Mouse (Mus musculus) spleen, adult 2 months (tissue): ENCODE data around the gene Asb6. TPM values are rescaled to one million over a fixed set of nuclear protein-coding genes. Genes with fewer than 3 reads are reported as not detected.
A peak's percentile ranks its signal among the peaks of the same experiment; 100 is the strongest.

ENCODE experiments used
- DNase-seq, 2 experiments: peaks; one replicate each; pipeline versions ENCODE4 v3.0.0 to v3.0.0-alpha.2; 2012 to 2021; ENCODE audit warnings: low spot score in 2 of 2, low read depth in 1 of 2
- H3K27ac ChIP-seq: fragments of 200-500 bp; 2 replicates; pipeline ENCODE4 v1.5.1; 2012; ENCODE audit warnings: low read length, inconsistent platforms; ENCODE audit not compliant: insufficient read depth
- H3K27me3 ChIP-seq: fragments of 200-500 bp; 2 replicates; pipeline ENCODE4 v1.6.1; 2012; ENCODE audit warnings: mild to moderate bottlenecking, moderate library complexity, low read length, inconsistent platforms; ENCODE audit not compliant: control insufficient read depth, insufficient read depth
- H3K36me3 ChIP-seq: fragments of 200-500 bp; 2 replicates; pipeline ENCODE4 v1.6.1; 2012; ENCODE audit warnings: mild to moderate bottlenecking, low read length, inconsistent platforms; ENCODE audit not compliant: control insufficient read depth, insufficient read depth
- H3K4me1 ChIP-seq: fragments of 200-500 bp; 2 replicates; pipeline ENCODE4 v1.6.1; 2011; ENCODE audit warnings: inconsistent platforms; ENCODE audit not compliant: control insufficient read depth, insufficient read depth, insufficient read length
- H3K4me3 ChIP-seq: fragments of 200-500 bp; 2 replicates; pipeline ENCODE4 v1.5.1; 2011; ENCODE audit warnings: mild to moderate bottlenecking, inconsistent platforms; ENCODE audit not compliant: insufficient read depth, insufficient read length; ENCODE audit errors: extremely low read depth
- CTCF ChIP-seq: fragments of 200-500 bp; IDR thresholded peaks from 2 replicates; pipeline ENCODE4 v1.5.1; 2011; ENCODE audit warnings: mild to moderate bottlenecking, inconsistent platforms; ENCODE audit not compliant: insufficient read depth, insufficient read length, insufficient replicate concordance; ENCODE audit errors: extremely low read depth
- POLR2A ChIP-seq: fragments of 200-500 bp; IDR thresholded peaks from 2 replicates; pipeline ENCODE4 v1.6.1; 2011; ENCODE audit warnings: low read depth, low read length, inconsistent platforms
- WGBS: fragments of 180-500 bp; shearing (Covaris S2); methylation state at CpG from one replicate; pipeline ENCODE4 v1.1.7; 2018; 5-methylcytosine and 5-hydroxymethylcytosine counted together
- polyA plus RNA-seq: library from polyadenylated mRNA; depleted of rRNA; stranded (reverse); fragments of >200 nt; gene quantifications from 2 replicates; pipeline ENCODE4 v1.2.3, GENCODE M21; 2012

Gene Asb6
- polyA plus RNA-seq, 1 experiment: 51.5 TPM

DNA sequence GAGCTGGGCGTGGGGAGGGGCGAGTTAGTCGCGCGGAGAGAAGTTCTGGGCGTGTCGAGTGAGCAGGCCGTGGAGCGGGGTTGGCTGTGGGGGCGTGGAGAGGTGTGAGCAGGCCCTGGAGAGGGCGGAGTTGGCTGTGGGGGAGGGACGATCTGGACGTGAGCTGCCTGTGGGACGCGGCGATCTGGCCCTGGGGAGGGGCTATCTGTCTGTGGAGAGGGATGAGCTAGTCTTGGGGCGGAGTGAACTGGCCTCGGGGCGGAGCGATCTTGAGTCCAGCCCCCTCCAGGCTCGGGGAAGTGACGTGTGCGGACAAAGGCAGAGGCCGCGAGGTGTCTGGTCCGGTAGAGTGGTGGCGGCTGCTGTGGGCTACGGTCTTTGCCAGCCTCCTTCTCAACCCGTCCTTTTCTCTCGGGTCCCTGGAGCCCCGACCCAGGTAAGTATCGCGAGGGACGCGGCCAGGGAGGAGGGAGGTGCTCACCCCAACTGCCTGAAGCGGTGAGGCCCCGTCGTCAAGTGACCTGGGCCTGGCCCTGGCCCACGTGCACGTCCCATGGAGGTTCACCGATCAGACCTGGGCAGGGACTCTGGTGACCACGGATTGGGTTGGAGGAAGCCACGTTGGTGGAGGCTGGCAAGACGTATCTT lies 22.4 kb downstream of the Asb6 start, which contains the start of gene Ntmt1:
Gene Ntmt1 (plus strand): TSS at position 179 of the 648 bp plus-strand sequence.
- TF ChIP-seq CTCF (no peak), POLR2A (peak; percentile 66)
- no peaks in the 10 kb centered on the region for H3K36me3 ChIP-seq
- no peaks in the 10 kb centered on the region for H3K27me3 ChIP-seq
- peaks cover 8% of the 10 kb centered on the region; the same call in 1 of the 2 replicates for H3K4me1 ChIP-seq
- peak within 1 kb of the TSS; percentile 76 for H3K4me3 ChIP-seq
- under 1% methylated on average over 44 of the region's 44 CpGs for WGBS
- DNase-seq: peak; percentile 99 to 100
- peak within 1 kb of the TSS; percentile 39 for H3K27ac ChIP-seq

DNA sequence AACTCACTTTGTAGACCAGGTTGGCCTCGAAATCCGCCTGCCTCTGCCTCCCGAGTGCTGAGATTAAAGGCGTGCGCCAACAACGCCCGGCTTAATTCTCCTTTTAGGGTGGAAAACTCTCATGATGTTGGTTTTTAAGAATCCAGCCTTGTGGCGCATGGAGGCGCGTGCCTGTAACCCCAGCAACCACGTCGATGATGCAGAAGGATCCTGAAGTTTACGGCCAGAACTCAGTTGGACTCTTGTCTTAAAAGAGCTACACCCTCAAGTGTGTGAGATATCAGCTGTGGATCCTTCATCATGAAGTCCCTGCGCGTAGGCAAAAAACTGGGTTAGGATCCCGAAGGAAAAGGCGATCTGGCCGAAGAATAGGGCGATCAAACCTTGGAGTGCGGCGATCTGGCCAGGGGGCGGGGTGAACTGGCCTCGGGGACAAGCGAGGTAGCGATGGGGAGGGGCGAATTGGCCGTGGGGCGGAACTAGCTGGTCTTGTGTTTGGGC lies 22.9 kb downstream of the Asb6 start:
- peak overlapping the region; percentile 54 for H3K4me3 ChIP-seq
- no peak overlapping the region for H3K27ac ChIP-seq
- H3K4me1 ChIP-seq: peaks cover 8% of the 10 kb centered on the region; the same call in 1 of the 2 replicates

DNA sequence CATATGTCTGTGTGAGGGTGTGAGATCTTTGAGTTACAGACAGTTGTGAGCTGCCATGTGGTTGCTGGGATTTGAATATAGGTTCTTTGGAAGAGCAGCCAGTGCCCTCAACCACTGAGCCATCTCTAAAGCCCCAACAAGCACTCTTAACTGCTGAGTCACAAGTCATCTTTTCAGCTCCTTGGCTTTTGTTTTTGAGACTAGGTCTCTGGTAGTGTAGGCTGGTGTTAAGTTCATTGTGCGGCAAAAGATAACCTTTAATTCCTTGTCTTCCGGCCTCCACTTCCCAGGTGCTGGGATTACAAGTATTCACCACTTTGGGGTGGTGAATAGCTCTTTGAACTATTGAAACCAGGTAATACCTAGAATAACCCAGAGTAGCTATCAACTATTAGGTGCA lies 24.1 kb downstream of the Asb6 start:
- H3K4me3 ChIP-seq: no peak overlapping the region
- DNase-seq: no peak
- WGBS: 98% methylated on average over 2 of the region's 2 CpGs
- TF ChIP-seq POLR2A (no peak), CTCF (no peak)
- peaks cover 16% of the 10 kb centered on the region for H3K4me1 ChIP-seq
- no peak overlapping the region for H3K27ac ChIP-seq
- H3K27me3 ChIP-seq: peaks cover 7% of the 10 kb centered on the region
- H3K36me3 ChIP-seq: no peaks in the 10 kb centered on the region

More for the DNA sequence above, 22.9 kb downstream of the Asb6 start:
- no peaks in the 10 kb centered on the region for H3K36me3 ChIP-seq
- no peaks in the 10 kb centered on the region for H3K27me3 ChIP-seq
- WGBS: 8% methylated on average over 28 of the region's 28 CpGs
- TF ChIP-seq CTCF (no peak), POLR2A (no peak)
- no peak for DNase-seq

DNA sequence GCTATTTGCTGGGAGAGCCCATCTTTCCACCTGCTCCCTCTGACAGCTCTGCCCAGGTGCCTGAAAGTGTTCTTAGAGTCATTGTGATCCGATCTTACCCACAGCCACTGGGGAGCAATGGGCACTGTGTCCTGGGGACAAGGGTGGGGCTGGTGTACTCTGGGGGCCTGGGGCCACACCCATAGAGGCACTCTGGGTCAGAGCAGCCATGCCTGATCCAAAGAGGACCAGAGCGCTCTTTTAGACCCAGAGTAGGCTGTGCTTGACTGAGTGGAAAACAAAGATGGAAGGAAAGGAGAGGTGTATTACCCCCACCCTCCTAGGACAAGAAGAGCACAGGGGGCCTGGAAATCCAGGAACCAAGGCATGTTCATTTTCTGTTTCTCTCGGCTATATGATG lies 26.5 kb downstream of the Asb6 start, which contains the start of gene 1700001O22Rik:
Gene 1700001O22Rik (minus strand): TSS at position 58 of the 400 bp plus-strand sequence.
- WGBS: 95% methylated on average over 3 of the region's 3 CpGs
- DNase-seq: no peak
- Histone ChIP-seq H3K27me3 (peaks cover 7% of the 10 kb centered on the region), H3K4me1 (peaks cover 16% of the 10 kb centered on the region), H3K4me3 (no peak within 1 kb of the TSS), H3K27ac (no peak within 1 kb of the TSS), H3K36me3 (no peaks in the 10 kb centered on the region)
- TF ChIP-seq CTCF (no peak), POLR2A (no peak)

GRCm38 (mm10) chr2:30801067-30801852 lies 28.9 kb downstream of the Asb6 start:
- TF ChIP-seq POLR2A: no peak
- TF ChIP-seq CTCF: no peak
- WGBS: 1% methylated on average over 77 of the region's 77 CpGs
- no peak for DNase-seq
- peaks cover 7% of the 10 kb centered on the region for H3K27me3 ChIP-seq
- no peaks in the 10 kb centered on the region for H3K36me3 ChIP-seq
- H3K27ac ChIP-seq: no peak overlapping the region
- peak overlapping the region; percentile 53; the same call in 1 of the 2 replicates for H3K4me3 ChIP-seq
- H3K4me1 ChIP-seq: peaks cover 12% of the 10 kb centered on the region

GRCm38 (mm10) chr2:30800671-30801066 lies 29.5 kb downstream of the Asb6 start:
- Histone ChIP-seq H3K36me3 (no peaks in the 10 kb centered on the region), H3K27ac (no peak overlapping the region), H3K4me3 (peak overlapping the region; percentile 6; the same call in 1 of the 2 replicates), H3K4me1 (peaks cover 13% of the 10 kb centered on the region), H3K27me3 (peaks cover 7% of the 10 kb centered on the region)
- WGBS: 51% methylated on average over 6 of the region's 7 CpGs
- DNase-seq: no peak
- TF ChIP-seq POLR2A (no peak), CTCF (no peak)
